Mouse (Mus musculus) layer of hippocampus, adult 8-10 months (tissue): Measurements from ENCODE around the gene Olfr690. TPM values are rescaled to one million over a fixed set of nuclear protein-coding genes. Genes with fewer than 3 reads are reported as not detected.
"Not testable (repeated sequence)": the region's sequence is repeated elsewhere in the genome, so short reads cannot be mapped to it uniquely, and the experiment has no call there.

Experiments
- DNase-seq, 2 experiments: peaks; one replicate each; pipeline ENCODE4 v3.0.0; 2022; ENCODE audit warnings: low spot score in 2 of 2
- total RNA-seq, 4 experiments: library from RNA; stranded (reverse); gene quantifications; 2 replicates each; pipeline ENCODE4 v1.2.4; 2022

The Olfr690 gene
- total RNA-seq, result 1 to 10 TPM in 1 of 4 experiments, under 1 TPM in 3; 0.39 to 2.0 (median 0.68) TPM

- no peak for DNase-seq
Observed at GRCm38 (mm10) chr7:105334004-105334403, at the start of gene Olfr690. Gene Olfr690, minus strand, starts transcription at chr7:105334104.

- no peak for DNase-seq
Observed at GRCm38 (mm10) chr7:105380329-105380728, 46.4 kb upstream of the Olfr690 start.

- no peak for DNase-seq
Observed at GRCm38 (mm10) chr7:105374866-105375265, 41.0 kb upstream of the Olfr690 start, which contains the start of gene Gm5901. Gene Gm5901, plus strand, starts transcription at chr7:105375038.

GRCm38 (mm10) chr7:105373976-105374375 lies 40.1 kb upstream of the Olfr690 start:
- no peak for DNase-seq

- DNase-seq, result no peak
Observed at GRCm38 (mm10) chr7:105373509-105373908, 39.6 kb upstream of the Olfr690 start.

- no peak for DNase-seq
Observed at GRCm38 (mm10) chr7:105372912-105373311, 39.0 kb upstream of the Olfr690 start.

GRCm38 (mm10) chr7:105368521-105368920 lies 34.6 kb upstream of the Olfr690 start:
- DNase-seq, result no peak

GRCm38 (mm10) chr7:105367930-105368329 lies 34.0 kb upstream of the Olfr690 start, which contains the start of gene Olfr692:
Gene Olfr692, plus strand, starts transcription at chr7:105368230.
- DNase-seq, result no peak

GRCm38 (mm10) chr7:105367268-105367667 lies 33.4 kb upstream of the Olfr690 start:
- no peak for DNase-seq

GRCm38 (mm10) chr7:105361713-105362112 lies 27.8 kb upstream of the Olfr690 start:
- DNase-seq, result no peak

GRCm38 (mm10) chr7:105356487-105356886 lies 22.6 kb upstream of the Olfr690 start:
- not testable (repeated sequence) for DNase-seq

GRCm38 (mm10) chr7:105356064-105356463 lies 22.2 kb upstream of the Olfr690 start:
- not testable (repeated sequence) for DNase-seq

- DNase-seq, result no peak
Observed at GRCm38 (mm10) chr7:105342752-105343151, 8.8 kb upstream of the Olfr690 start.

- DNase-seq, result no peak
Observed at GRCm38 (mm10) chr7:105342170-105342569, 8.3 kb upstream of the Olfr690 start, which contains the start of gene Olfr691. Gene Olfr691, minus strand, starts transcription at chr7:105342270.

GRCm38 (mm10) chr7:105325302-105325701 lies 8.6 kb downstream of the Olfr690 start:
- no peak for DNase-seq

- no peak for DNase-seq
Observed at GRCm38 (mm10) chr7:105310865-105311264, 23.0 kb downstream of the Olfr690 start, which contains the start of gene Olfr689. Gene Olfr689, plus strand, starts transcription at chr7:105311165.

GRCm38 (mm10) chr7:105290051-105290450 lies 43.9 kb downstream of the Olfr690 start:
- no peak for DNase-seq

- no peak for DNase-seq
Observed at GRCm38 (mm10) chr7:105287795-105288194, 46.1 kb downstream of the Olfr690 start, which contains the start of gene Olfr688. Gene Olfr688, plus strand, starts transcription at chr7:105288095.

Other genes starting within 250 kb of the Olfr690 start
- not detected for gene Olfr680-ps1, start 241.3 kb downstream of the Olfr690 start, total RNA-seq
- not detected for gene Olfr681, start 217.3 kb downstream of the Olfr690 start, total RNA-seq
- gene Olfr683, start 187.1 kb downstream of the Olfr690 start, total RNA-seq, result not detected
- gene Olfr684, start 170.5 kb downstream of the Olfr690 start, total RNA-seq, result not detected
- not detected for gene Olfr685, start 148.1 kb downstream of the Olfr690 start, total RNA-seq
- not detected for gene Olfr686, start 126.6 kb downstream of the Olfr690 start, total RNA-seq
- not detected for gene Olfr688, start 46.0 kb downstream of the Olfr690 start, total RNA-seq
- not detected for gene Olfr689, start 22.9 kb downstream of the Olfr690 start, total RNA-seq
- 1 to 10 TPM in 1 of 4 experiments, under 1 TPM in 3; 0.31 to 1.0 (median 0.62) TPM for gene Olfr691, start 8.2 kb upstream of the Olfr690 start, total RNA-seq
- not detected for gene Olfr692, start 34.1 kb upstream of the Olfr690 start, total RNA-seq
- gene Gm5901, start 40.9 kb upstream of the Olfr690 start, total RNA-seq, result not detected
- gene Fam160a2, start 66.0 kb upstream of the Olfr690 start, total RNA-seq, result 10 to 100 TPM; 53.0 to 63.3 (median 60.1) TPM
- 1 to 10 TPM in 1 of 4 experiments, under 1 TPM in 3; 0.54 to 1.1 (median 0.76) TPM for gene Cnga4, start 70.5 kb upstream of the Olfr690 start, total RNA-seq
- 10 to 100 TPM in 1 of 4 experiments, 1 to 10 TPM in 3; 8.6 to 10.8 (median 9.4) TPM for gene Cckbr, start 91.6 kb upstream of the Olfr690 start, total RNA-seq
- gene Cavin3, start 148.2 kb upstream of the Olfr690 start, total RNA-seq, result 10 to 100 TPM; 11.0 to 14.1 (median 12.4) TPM
- gene Smpd1, start 220.3 kb upstream of the Olfr690 start, total RNA-seq, result 10 to 100 TPM; 82.2 to 87.5 (median 85.0) TPM
- gene Apbb1, start 247.5 kb upstream of the Olfr690 start, total RNA-seq, result 100 to 1,000 TPM; 351 to 364 (median 362) TPM